Comparison of ENCODE assay signal across 14 mouse cellular contexts in genomic region chr5:98172502-98173181, GRCm38 (mm10). TPM values are rescaled to one million over a fixed set of nuclear protein-coding genes. Genes with fewer than 3 reads are reported as not detected.
A peak's percentile ranks its signal among the peaks of the same experiment; 100 is the strongest.
DNase-seq lines count a peak whose midpoint lies in the region; ATAC-seq lines count a peak whose summit lies in the region.
"Had no signal": no experiment of that assay in that cellular context is flagged by ENCODE, and none has a peak within 500 bp of the region (broad histone marks: within the 10 kb centered on the region; RNA-seq: fewer than 3 reads in every experiment).

No protein-coding gene starts in this region.

- H3K9ac ChIP-seq in heart, embryonic 12.5 days, result no peak overlapping the region
- no peak overlapping the region for H3K9ac ChIP-seq in midbrain, embryonic 16.5 days (ENCODE audit: low read depth, low read length)
- no peak overlapping the region for H3K9ac ChIP-seq in limb, embryonic 11.5 days (ENCODE audit: low read length)
- H3K9ac ChIP-seq: limb, embryonic 13.5 days had no signal

- H3K4me1 ChIP-seq in heart, embryonic 12.5 days (replicated peaks), result peaks cover 30% of the 10 kb centered on the region
- H3K4me1 ChIP-seq in midbrain, embryonic 10.5 days, result peaks cover 57% of the 10 kb centered on the region
- H3K4me1 ChIP-seq in midbrain, embryonic 16.5 days (ENCODE audit: control insufficient read depth, insufficient read depth, low read length), result peaks cover 24% of the 10 kb centered on the region
- peaks cover 3% of the 10 kb centered on the region; the same call in 1 of the 2 replicates for H3K4me1 ChIP-seq in limb, embryonic 11.5 days (ENCODE audit: control insufficient read depth, insufficient read depth, low read length)
- peaks cover 40% of the 10 kb centered on the region for H3K4me1 ChIP-seq in embryonic facial prominence, embryonic 10.5 days

- WGBS in heart, embryonic 12.5 days, result 4% methylated on average over 15 of the region's 15 CpGs
- WGBS in midbrain, embryonic 10.5 days, result 3% methylated on average over 15 of the region's 15 CpGs
- WGBS in midbrain, embryonic 16.5 days, result 5% methylated on average over 15 of the region's 15 CpGs
- WGBS in limb, embryonic 11.5 days, result 3% methylated on average over 15 of the region's 15 CpGs
- whole genome bisulfite sequencing in embryonic facial prominence, embryonic 10.5 days, result 2% methylated on average over 15 of the region's 15 CpGs

- peak overlapping the region; percentile 13; the same call in 1 of the 2 replicates for H3K4me2 ChIP-seq in heart, embryonic 12.5 days
- no peak overlapping the region for H3K4me2 ChIP-seq in midbrain, embryonic 16.5 days (ENCODE audit: low read length)
- no peak overlapping the region for H3K4me2 ChIP-seq in limb, embryonic 11.5 days (ENCODE audit: low read depth, severe bottlenecking)
- H3K4me2 ChIP-seq: limb, embryonic 13.5 days had no signal

- no peak overlapping the region for H3K4me3 ChIP-seq in heart, embryonic 12.5 days
- no peak overlapping the region for H3K4me3 ChIP-seq in midbrain, embryonic 10.5 days
- H3K4me3 ChIP-seq in midbrain, embryonic 16.5 days (ENCODE audit: low read depth, low read length), result no peak overlapping the region
- no peak overlapping the region for H3K4me3 ChIP-seq in limb, embryonic 11.5 days (ENCODE audit: low read depth, low read length)
- H3K4me3 ChIP-seq in embryonic facial prominence, embryonic 10.5 days, result no peak overlapping the region
- H3K4me3 ChIP-seq: limb, embryonic 13.5 days; myocyte had no signal

- no peak overlapping the region for H3K27ac ChIP-seq in heart, embryonic 12.5 days (ENCODE audit: poor library complexity, severe bottlenecking)
- H3K27ac ChIP-seq in midbrain, embryonic 10.5 days (replicated peaks), result no peak overlapping the region
- no peak overlapping the region for H3K27ac ChIP-seq in midbrain, embryonic 16.5 days (ENCODE audit: low read length)
- no peak overlapping the region for H3K27ac ChIP-seq in limb, embryonic 11.5 days (replicated peaks; ENCODE audit: low read depth, low read length)
- H3K27ac ChIP-seq in embryonic facial prominence, embryonic 10.5 days (replicated peaks), result no peak overlapping the region
- H3K27ac ChIP-seq: limb, embryonic 13.5 days had no signal

- H3K9me3 ChIP-seq in heart, embryonic 12.5 days (replicated peaks), result no peaks in the 10 kb centered on the region
- H3K9me3 ChIP-seq in midbrain, embryonic 10.5 days (replicated peaks), result no peaks in the 10 kb centered on the region
- no peaks in the 10 kb centered on the region for H3K9me3 ChIP-seq in midbrain, embryonic 16.5 days (replicated peaks; ENCODE audit: control insufficient read depth, low read length, poor library complexity, severe bottlenecking)
- no peaks in the 10 kb centered on the region for H3K9me3 ChIP-seq in limb, embryonic 11.5 days (ENCODE audit: control insufficient read depth, low read length)
- no peaks in the 10 kb centered on the region for H3K9me3 ChIP-seq in embryonic facial prominence, embryonic 10.5 days
- H3K9me3 ChIP-seq: limb, embryonic 13.5 days had no signal

- H3K27me3 ChIP-seq in heart, embryonic 12.5 days (replicated peaks), result peaks cover 82% of the 10 kb centered on the region
- peaks cover 100% of the 10 kb centered on the region for H3K27me3 ChIP-seq in midbrain, embryonic 10.5 days (ENCODE audit: low read depth, poor library complexity, severe bottlenecking)
- peaks cover 47% of the 10 kb centered on the region for H3K27me3 ChIP-seq in midbrain, embryonic 16.5 days (ENCODE audit: control insufficient read depth, insufficient read depth, low read depth, low read length)
- peaks cover 61% of the 10 kb centered on the region for H3K27me3 ChIP-seq in limb, embryonic 11.5 days (ENCODE audit: control insufficient read depth, insufficient read depth, low read length)
- peaks cover 100% of the 10 kb centered on the region for H3K27me3 ChIP-seq in embryonic facial prominence, embryonic 10.5 days (replicated peaks; ENCODE audit: low read depth, poor library complexity, severe bottlenecking)

- DNase-seq in heart, adult 8-10 months (ENCODE audit: low spot score), result no peak
- peak; percentile 28 for DNase-seq in midbrain, embryonic 10.5 days (ENCODE audit: low spot score)
- peak; percentile 37 for DNase-seq in embryo, embryonic 10 days (ENCODE audit: low spot score)
- peak; percentile 33 for DNase-seq in limb, embryonic 11.5 days (ENCODE audit: low spot score)
- DNase-seq in liver, result no peak
- DNase-seq in embryonic facial prominence, embryonic 10.5 days (ENCODE audit: low spot score), result no peak
- DNase-seq: kidney, postnatal 14 days; lung, adult 18-20 months had no signal

- H3K36me3 ChIP-seq in heart, embryonic 12.5 days, result no peaks in the 10 kb centered on the region
- no peaks in the 10 kb centered on the region for H3K36me3 ChIP-seq in midbrain, embryonic 10.5 days
- H3K36me3 ChIP-seq in midbrain, embryonic 16.5 days (ENCODE audit: control insufficient read depth, insufficient read depth, low read length), result no peaks in the 10 kb centered on the region
- no peaks in the 10 kb centered on the region for H3K36me3 ChIP-seq in limb, embryonic 11.5 days (ENCODE audit: control insufficient read depth, insufficient read depth, low read length)
- no peaks in the 10 kb centered on the region for H3K36me3 ChIP-seq in embryonic facial prominence, embryonic 10.5 days (replicated peaks)
- H3K36me3 ChIP-seq: limb, embryonic 13.5 days had no signal

- no peak for ATAC-seq in heart, embryonic 12.5 days (ENCODE audit: insufficient number of reproducible peaks, low FRiP score)
- ATAC-seq in midbrain, embryonic 16.5 days, result no peak
- no peak for ATAC-seq in limb, embryonic 11.5 days (ENCODE audit: insufficient number of reproducible peaks, low FRiP score, low TSS enrichment, low read depth)
- ATAC-seq: intestine, embryonic 16.5 days; Patski had no signal

RNA-seq across cellular contexts. Expression of gene Prdm8, which starts 5.6 kb away (rescaled TPM):
- not detected in 2 replicates for polyA plus RNA-seq in heart, embryonic 12.5 days (2016; fragmentation: Nextera tagmentation; extraction: Ambion mirVana)
- under 1 TPM; 0.09 to 0.22 (median 0.15) TPM for total RNA-seq in heart, adult 8-10 months (2022)
- 0.22 and 0.35 TPM in 2 replicates for polyA plus RNA-seq in midbrain, embryonic 10.5 days (2016; fragmentation: Nextera tagmentation; extraction: Ambion mirVana)
- polyA plus RNA-seq in midbrain, embryonic 16.5 days (2015; fragmentation: Nextera tagmentation; extraction: Ambion mirVana), result 1.5 and 1.7 TPM in 2 replicates
- polyA plus RNA-seq in limb, embryonic 11.5 days (2014; fragmentation: Nextera tagmentation; extraction: Ambion mirVana), result 0.07 and 0.10 TPM in 2 replicates
- 0.05 and 0.19 TPM in 2 replicates for polyA plus RNA-seq in embryonic facial prominence, embryonic 10.5 days (2016; fragmentation: Nextera tagmentation; extraction: Ambion mirVana)

Comparison
In these comparisons a context has a peak if more than half of its experiments do, and no peak if none do; other contexts are left out.
1. DNase-seq: peak in midbrain, embryonic 10.5 days (single experiment), embryo, embryonic 10 days (single experiment) and limb, embryonic 11.5 days (single experiment); none in heart, adult 8-10 months (single experiment), liver (single experiment) and embryonic facial prominence, embryonic 10.5 days (single experiment).